Mouse (Mus musculus): Measurements from ENCODE around the gene Ccdc30. TPM values are rescaled to one million over a fixed set of nuclear protein-coding genes. Genes with fewer than 3 reads are reported as not detected.

The Ccdc30 gene
- polyA plus RNA-seq (2016; fragmentation: Nextera tagmentation; extraction: Ambion mirVana) = 11.7 and 15.7 TPM in 2 replicates

- peaks cover 4% of the 10 kb centered on the region; the same call in 1 of the 2 replicates for H3K4me1 ChIP-seq
- WGBS = under 1% methylated on average over 49 of the region's 49 CpGs
- no peaks in the 10 kb centered on the region for H3K9me3 ChIP-seq
- peaks cover 13% of the 10 kb centered on the region for H3K27me3 ChIP-seq
- H3K36me3 ChIP-seq = no peaks in the 10 kb centered on the region
- ATAC-seq (ENCODE audit: low FRiP score, low read depth) = peak; percentile 100
- peak within 1 kb of the TSS; percentile 76 for H3K9ac ChIP-seq (replicated peaks)
- H3K27ac ChIP-seq (replicated peaks) = peak within 1 kb of the TSS; percentile 74
- H3K4me2 ChIP-seq (replicated peaks) = peak within 1 kb of the TSS; percentile 70
- peak within 1 kb of the TSS; percentile 66 for H3K4me3 ChIP-seq
Observed at GRCm38 (mm10) chr4:119415072-119415753, at the start of gene Ccdc30. Ccdc30 (minus strand) TSS chr4:119415521.

DNA sequence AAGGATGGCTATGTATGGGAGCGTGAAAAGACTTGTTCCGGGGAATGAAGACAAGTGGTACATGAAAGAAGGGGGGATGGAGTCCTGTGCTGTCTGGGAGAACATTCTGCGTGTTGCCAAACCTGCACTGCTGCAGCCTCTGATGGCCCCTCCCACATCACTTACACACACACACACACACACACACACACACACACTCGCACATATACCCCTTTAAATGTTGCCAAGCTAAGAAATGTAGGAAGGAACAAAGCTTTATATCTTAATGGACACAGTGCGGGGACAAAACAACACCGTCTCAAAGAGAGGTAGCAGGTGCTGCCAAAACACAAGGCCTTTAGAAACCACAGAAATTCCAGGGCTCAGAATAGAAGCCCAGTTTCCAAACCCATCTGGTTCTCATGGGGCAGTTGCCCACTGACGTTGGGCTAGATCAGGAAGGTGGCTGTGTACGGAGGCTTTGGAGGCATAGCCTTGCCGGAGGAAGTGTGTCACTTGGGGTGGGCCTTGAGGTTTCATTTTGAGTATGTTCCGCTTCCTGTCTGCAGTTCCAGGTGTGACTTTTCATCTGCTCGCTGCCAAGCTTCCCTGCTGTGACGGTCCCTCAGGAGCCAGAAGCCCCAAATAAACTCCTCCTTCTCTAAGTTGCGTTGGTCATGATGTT, 48.6 kb upstream of the Ccdc30 start:
- H3K27me3 ChIP-seq = no peaks in the 10 kb centered on the region
- no peak for ATAC-seq (ENCODE audit: low FRiP score, low read depth)
- no peak overlapping the region for H3K27ac ChIP-seq (replicated peaks)
- H3K9me3 ChIP-seq = no peaks in the 10 kb centered on the region
- H3K9ac ChIP-seq (replicated peaks) = no peak overlapping the region
- H3K36me3 ChIP-seq = no peaks in the 10 kb centered on the region
- H3K4me1 ChIP-seq = peaks cover 23% of the 10 kb centered on the region
- H3K4me3 ChIP-seq = no peak overlapping the region
- 86% methylated on average over 13 of the region's 13 CpGs for WGBS
- H3K4me2 ChIP-seq (replicated peaks) = no peak overlapping the region

DNA sequence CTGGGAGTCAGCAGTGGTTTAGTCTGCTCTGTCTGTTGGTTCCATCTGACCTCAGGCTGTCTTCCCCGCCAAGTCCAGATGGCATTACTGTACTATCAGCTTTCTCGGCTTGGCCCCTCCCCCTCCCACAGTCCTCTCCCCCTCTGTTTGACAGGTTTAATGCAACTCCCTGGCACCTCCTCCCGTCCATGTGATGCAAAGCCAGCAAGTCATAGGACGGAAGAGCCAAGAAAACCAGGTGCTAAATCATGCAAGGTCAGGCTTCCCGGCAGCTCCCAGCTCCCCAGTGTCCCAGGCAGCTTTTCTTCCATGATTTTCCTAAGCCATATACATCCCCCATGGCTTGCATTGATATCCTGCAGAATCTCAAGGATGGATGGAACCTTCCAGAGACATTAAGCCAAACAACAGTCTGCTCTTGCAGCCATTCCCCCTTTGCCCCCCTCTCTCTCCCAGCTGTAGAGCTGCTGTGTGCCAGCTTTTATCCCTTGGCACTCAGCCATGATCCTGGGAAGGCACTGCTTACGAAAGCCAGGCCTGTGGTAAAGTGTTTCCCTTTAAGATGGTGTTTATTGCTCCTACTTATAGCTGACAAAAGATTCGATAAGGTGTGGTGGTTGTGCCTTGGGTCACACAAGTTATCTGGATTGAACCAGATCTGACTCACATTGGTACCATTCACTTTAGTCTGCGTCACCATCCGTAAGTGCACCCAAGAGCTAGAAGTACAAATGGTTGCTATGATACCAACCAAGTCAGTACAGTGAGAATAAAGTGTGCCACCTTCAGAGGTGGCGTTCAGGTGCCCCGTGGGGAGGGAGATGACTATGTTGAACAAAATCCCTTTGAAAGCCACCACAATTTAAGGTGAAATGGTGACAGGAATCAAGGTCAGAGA, 47.8 kb upstream of the Ccdc30 start:
- H3K36me3 ChIP-seq = no peaks in the 10 kb centered on the region
- WGBS = 63% methylated on average over 11 of the region's 11 CpGs
- no peak overlapping the region for H3K27ac ChIP-seq (replicated peaks)
- H3K9ac ChIP-seq (replicated peaks) = no peak overlapping the region
- H3K9me3 ChIP-seq = no peaks in the 10 kb centered on the region
- H3K4me2 ChIP-seq (replicated peaks) = no peak overlapping the region
- H3K4me1 ChIP-seq = peaks cover 23% of the 10 kb centered on the region
- no peak; the same call in 1 of the 2 replicates for ATAC-seq (ENCODE audit: low FRiP score, low read depth)
- no peak overlapping the region for H3K4me3 ChIP-seq
- no peaks in the 10 kb centered on the region for H3K27me3 ChIP-seq

DNA sequence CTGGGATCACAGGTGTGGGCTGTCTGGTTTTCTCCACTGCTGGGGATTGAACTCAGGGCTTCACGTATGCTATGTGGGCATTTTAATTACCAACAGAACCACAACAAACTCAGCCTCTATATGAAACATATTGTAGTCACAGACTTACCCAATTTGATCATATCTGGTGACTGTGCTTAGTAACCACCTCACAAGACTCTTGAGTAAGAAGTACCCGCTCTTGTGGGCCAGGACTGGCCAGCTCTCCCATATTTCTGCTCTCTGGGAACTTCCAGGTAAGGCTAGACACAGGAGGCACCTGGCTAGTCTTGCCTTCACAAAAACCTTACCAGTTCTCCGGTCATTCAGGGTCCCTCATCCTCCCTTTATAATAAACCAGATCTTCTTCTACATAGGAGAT, 47.1 kb upstream of the Ccdc30 start:
- WGBS = 88% methylated on average over 3 of the region's 3 CpGs
- H3K27ac ChIP-seq (replicated peaks) = no peak overlapping the region
- H3K4me3 ChIP-seq = no peak overlapping the region
- peaks cover 23% of the 10 kb centered on the region for H3K4me1 ChIP-seq
- H3K27me3 ChIP-seq = no peaks in the 10 kb centered on the region
- H3K36me3 ChIP-seq = no peaks in the 10 kb centered on the region
- no peaks in the 10 kb centered on the region for H3K9me3 ChIP-seq
- no peak overlapping the region for H3K9ac ChIP-seq (replicated peaks)
- no peak for ATAC-seq (ENCODE audit: low FRiP score, low read depth)
- no peak overlapping the region for H3K4me2 ChIP-seq (replicated peaks)

DNA sequence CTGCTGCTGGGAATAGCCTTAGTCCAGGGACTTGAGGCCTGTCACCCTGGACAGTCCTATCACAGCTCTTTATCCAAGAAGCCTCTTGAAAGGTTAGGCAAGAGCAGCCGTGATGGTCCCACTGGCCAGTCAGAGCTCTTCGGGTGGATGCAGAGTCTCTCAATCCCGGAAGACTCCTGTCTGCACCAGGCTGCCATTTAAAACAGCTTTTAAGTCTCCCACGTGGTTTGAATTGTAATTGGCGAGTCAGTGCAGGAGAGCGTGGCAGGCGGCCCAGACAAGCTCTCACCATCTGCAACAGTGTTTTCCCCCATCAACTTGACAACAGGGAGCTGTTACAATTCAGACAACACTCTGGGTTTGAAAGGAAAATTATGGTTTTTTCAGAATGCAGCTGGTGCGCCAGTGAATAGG, 45.4 kb upstream of the Ccdc30 start:
- 33% methylated on average over 8 of the region's 8 CpGs for WGBS
- ATAC-seq (ENCODE audit: low FRiP score, low read depth) = peak; percentile 80
- H3K9me3 ChIP-seq = no peaks in the 10 kb centered on the region
- no peak overlapping the region for H3K4me3 ChIP-seq
- H3K36me3 ChIP-seq = no peaks in the 10 kb centered on the region
- H3K27me3 ChIP-seq = no peaks in the 10 kb centered on the region
- no peak overlapping the region; the same call in 1 of the 2 replicates for H3K4me2 ChIP-seq (replicated peaks)
- peaks cover 23% of the 10 kb centered on the region for H3K4me1 ChIP-seq
- no peak overlapping the region for H3K9ac ChIP-seq (replicated peaks)
- H3K27ac ChIP-seq (replicated peaks) = peak overlapping the region; percentile 72

DNA sequence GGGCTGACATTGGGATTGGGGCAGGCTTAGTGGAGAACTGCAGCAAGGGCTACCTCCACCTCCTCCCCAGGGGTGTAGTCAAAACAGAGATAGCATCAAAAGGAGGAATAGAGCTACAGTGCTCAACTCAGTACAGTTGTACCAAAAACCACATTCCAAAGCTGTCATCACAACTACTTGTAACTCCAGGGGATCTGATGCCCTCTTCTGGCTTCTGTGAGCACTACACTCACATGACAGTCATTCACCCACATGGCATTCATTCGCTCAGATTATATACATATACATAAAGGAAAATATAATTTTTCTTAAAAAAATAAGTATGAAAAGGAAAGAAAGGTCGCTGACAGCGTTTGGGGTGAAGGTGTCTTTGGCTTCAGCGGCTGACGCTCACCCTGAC, 45.0 kb upstream of the Ccdc30 start:
- Histone ChIP-seq H3K36me3 (no peaks in the 10 kb centered on the region), H3K4me3 (no peak overlapping the region), H3K27me3 (no peaks in the 10 kb centered on the region), H3K4me2 (replicated peaks) (no peak overlapping the region), H3K4me1 (peaks cover 23% of the 10 kb centered on the region), H3K9me3 (no peaks in the 10 kb centered on the region), H3K9ac (replicated peaks) (no peak overlapping the region), H3K27ac (replicated peaks) (peak overlapping the region; percentile 72)
- 0 out of 2 replicates have a peak, but pooled peaks have one; percentile 24 for ATAC-seq (ENCODE audit: low FRiP score, low read depth)
- 59% methylated on average over 5 of the region's 5 CpGs for WGBS

DNA sequence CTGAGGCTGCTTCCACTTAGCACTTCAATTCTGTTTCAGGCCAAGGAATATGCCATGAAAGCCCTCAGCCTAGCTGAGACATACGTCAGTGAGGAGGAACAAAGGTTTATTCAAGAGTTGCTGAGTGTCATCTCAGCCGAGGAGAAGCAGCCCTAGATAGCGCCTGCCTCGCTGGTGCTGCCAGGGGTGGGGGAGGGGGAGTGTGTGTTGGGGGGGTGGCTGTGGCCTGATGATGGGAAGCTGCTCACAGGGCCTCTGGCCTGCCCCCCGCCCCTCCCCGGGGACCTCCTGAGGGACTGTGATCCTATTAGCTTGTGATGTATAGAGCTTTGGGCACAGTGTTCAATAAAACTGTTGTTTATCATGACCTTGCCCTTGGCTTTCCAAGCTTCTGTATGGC, 38.2 kb upstream of the Ccdc30 start:
- no peak overlapping the region for H3K4me2 ChIP-seq (replicated peaks)
- WGBS = 18% methylated on average over 6 of the region's 6 CpGs
- ATAC-seq (ENCODE audit: low FRiP score, low read depth) = peak; percentile 66

DNA sequence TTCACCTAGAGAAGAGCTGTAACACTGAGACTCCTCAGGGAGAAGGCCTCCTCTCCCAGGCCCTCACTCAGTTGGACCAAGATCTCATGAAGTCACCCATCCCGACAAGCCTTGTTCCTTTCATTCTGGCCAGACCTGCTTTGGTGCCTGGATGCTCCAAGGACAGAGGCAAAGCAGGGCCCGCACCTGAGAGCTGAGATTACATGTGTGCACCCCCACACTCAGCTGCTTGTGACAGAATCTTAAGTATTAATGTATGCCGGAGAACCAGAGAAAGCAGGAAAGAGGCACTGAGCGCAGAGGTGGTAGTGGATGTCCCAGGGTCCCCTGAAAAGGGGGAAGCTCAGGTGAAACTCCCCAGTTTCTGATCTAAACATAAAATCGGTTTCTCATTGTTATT, 37.8 kb upstream of the Ccdc30 start:
- H3K36me3 ChIP-seq = no peaks in the 10 kb centered on the region
- no peaks in the 10 kb centered on the region for H3K27me3 ChIP-seq
- WGBS = 74% methylated on average over 5 of the region's 5 CpGs
- H3K4me2 ChIP-seq (replicated peaks) = no peak overlapping the region
- H3K4me1 ChIP-seq = peaks cover 8% of the 10 kb centered on the region
- no peak overlapping the region for H3K9ac ChIP-seq (replicated peaks)
- no peak overlapping the region for H3K4me3 ChIP-seq
- peak overlapping the region; percentile 54 for H3K27ac ChIP-seq (replicated peaks)
- H3K9me3 ChIP-seq = no peaks in the 10 kb centered on the region
- no peak for ATAC-seq (ENCODE audit: low FRiP score, low read depth)

More for the DNA sequence above, 38.2 kb upstream of the Ccdc30 start:
- H3K9me3 ChIP-seq = no peaks in the 10 kb centered on the region
- H3K27ac ChIP-seq (replicated peaks) = peak overlapping the region; percentile 54
- peaks cover 8% of the 10 kb centered on the region for H3K4me1 ChIP-seq
- H3K27me3 ChIP-seq = no peaks in the 10 kb centered on the region
- H3K4me3 ChIP-seq = no peak overlapping the region
- H3K36me3 ChIP-seq = no peaks in the 10 kb centered on the region
- H3K9ac ChIP-seq (replicated peaks) = no peak overlapping the region

DNA sequence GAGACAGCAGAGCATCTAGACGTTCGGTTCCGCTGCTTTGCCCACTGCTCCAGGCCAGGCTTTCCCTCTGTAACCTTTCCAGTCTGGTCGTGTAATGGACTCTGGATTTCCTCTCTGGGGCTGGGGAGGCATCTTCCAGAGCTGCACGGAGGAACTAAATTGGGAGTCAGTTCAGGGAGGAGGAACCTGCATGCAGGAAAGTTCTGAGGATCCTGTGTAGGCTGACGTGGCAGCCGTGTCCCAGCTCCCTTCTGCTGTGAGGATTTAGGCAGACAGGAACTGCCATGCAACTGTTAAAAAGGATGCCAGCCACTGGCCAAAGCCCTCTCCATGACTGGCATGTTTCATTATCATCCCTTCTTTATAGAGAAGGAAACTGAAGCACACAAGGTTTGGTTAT, 35.1 kb upstream of the Ccdc30 start:
- 80% methylated on average over 7 of the region's 7 CpGs for WGBS
- no peak overlapping the region for H3K4me2 ChIP-seq (replicated peaks)
- no peaks in the 10 kb centered on the region for H3K9me3 ChIP-seq
- H3K4me1 ChIP-seq = peaks cover 8% of the 10 kb centered on the region
- no peaks in the 10 kb centered on the region for H3K36me3 ChIP-seq
- ATAC-seq (ENCODE audit: low FRiP score, low read depth) = no peak
- no peak overlapping the region for H3K4me3 ChIP-seq
- no peaks in the 10 kb centered on the region for H3K27me3 ChIP-seq
- H3K27ac ChIP-seq (replicated peaks) = no peak overlapping the region
- H3K9ac ChIP-seq (replicated peaks) = no peak overlapping the region

GRCm38 (mm10) chr4:119447786-119448185, 32.5 kb upstream of the Ccdc30 start:
- H3K9ac ChIP-seq (replicated peaks) = no peak overlapping the region
- H3K4me3 ChIP-seq = no peak overlapping the region
- H3K4me2 ChIP-seq (replicated peaks) = no peak overlapping the region
- no peaks in the 10 kb centered on the region for H3K27me3 ChIP-seq
- ATAC-seq (ENCODE audit: low FRiP score, low read depth) = no peak
- H3K36me3 ChIP-seq = no peaks in the 10 kb centered on the region
- 84% methylated on average over 3 of the region's 3 CpGs for WGBS
- no peaks in the 10 kb centered on the region for H3K9me3 ChIP-seq
- no peaks in the 10 kb centered on the region for H3K4me1 ChIP-seq
- H3K27ac ChIP-seq (replicated peaks) = no peak overlapping the region

GRCm38 (mm10) chr4:119447261-119447660, 31.9 kb upstream of the Ccdc30 start:
- H3K27ac ChIP-seq (replicated peaks) = no peak overlapping the region

DNA sequence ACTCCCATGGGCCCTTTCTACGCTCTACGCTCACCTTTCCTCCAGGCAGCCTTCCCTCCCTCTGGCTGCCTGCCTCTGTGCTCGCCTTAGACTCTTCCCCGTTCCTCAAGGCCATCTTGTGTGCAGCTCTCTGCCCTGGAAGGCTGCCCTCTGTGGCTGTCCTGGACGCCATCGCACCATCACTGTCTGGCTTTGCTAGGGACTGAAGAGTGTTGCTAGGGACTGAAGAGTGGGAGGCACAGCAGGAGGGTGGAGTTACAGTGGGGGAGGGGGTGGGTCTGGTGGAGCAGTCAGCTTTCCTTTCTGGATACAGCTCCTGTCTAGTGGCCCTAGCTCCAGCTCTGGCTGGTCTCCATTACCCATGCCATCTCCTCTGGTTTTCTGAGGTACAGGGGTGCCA, 27.2 kb upstream of the Ccdc30 start:
- WGBS = 48% methylated on average over 6 of the region's 6 CpGs
- Histone ChIP-seq H3K9me3 (no peaks in the 10 kb centered on the region), H3K27ac (replicated peaks) (no peak overlapping the region), H3K27me3 (no peaks in the 10 kb centered on the region), H3K4me3 (no peak overlapping the region), H3K36me3 (no peaks in the 10 kb centered on the region), H3K9ac (replicated peaks) (no peak overlapping the region), H3K4me2 (replicated peaks) (no peak overlapping the region), H3K4me1 (no peaks in the 10 kb centered on the region)
- no peak for ATAC-seq (ENCODE audit: low FRiP score, low read depth)

More at GRCm38 (mm10) chr4:119447261-119447660, 31.9 kb upstream of the Ccdc30 start:
- Histone ChIP-seq H3K4me3 (no peak overlapping the region), H3K27me3 (no peaks in the 10 kb centered on the region), H3K4me1 (no peaks in the 10 kb centered on the region), H3K36me3 (no peaks in the 10 kb centered on the region), H3K9me3 (no peaks in the 10 kb centered on the region), H3K9ac (replicated peaks) (no peak overlapping the region), H3K4me2 (replicated peaks) (no peak overlapping the region)
- no peak for ATAC-seq (ENCODE audit: low FRiP score, low read depth)
- 92% methylated on average over 6 of the region's 6 CpGs for WGBS
